Mouse (Mus musculus): ENCODE data around the gene Dact1.

The Dact1 gene

DNA sequence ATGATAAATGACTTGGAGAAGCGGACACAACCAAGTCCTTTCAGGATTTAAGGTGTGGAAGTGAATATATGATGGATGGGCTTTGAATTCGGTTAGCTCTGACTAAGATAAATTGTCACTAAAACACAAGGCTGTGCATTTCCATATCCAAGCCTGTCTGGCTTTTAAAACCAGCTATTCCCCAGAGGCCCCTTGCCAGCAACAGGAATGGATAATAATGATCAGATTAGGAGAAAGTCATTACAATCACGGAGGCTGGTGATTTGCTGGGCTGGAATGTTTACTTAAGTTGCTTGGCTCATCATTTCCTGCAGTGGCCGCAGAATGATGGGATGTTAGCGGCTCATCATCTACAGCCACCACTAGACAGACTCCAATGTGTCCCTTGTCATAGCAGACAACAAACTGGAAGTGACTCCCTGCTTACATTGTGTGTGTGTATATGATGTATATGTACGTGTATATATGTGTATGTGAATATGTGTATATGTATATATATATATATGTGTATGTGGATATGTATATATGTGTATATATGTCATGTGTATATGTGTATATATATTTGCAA is 28.3 kb downstream of the Dact1 start:
- no peak for DNase-seq (ENCODE audit: low read depth, low spot score)

DNA sequence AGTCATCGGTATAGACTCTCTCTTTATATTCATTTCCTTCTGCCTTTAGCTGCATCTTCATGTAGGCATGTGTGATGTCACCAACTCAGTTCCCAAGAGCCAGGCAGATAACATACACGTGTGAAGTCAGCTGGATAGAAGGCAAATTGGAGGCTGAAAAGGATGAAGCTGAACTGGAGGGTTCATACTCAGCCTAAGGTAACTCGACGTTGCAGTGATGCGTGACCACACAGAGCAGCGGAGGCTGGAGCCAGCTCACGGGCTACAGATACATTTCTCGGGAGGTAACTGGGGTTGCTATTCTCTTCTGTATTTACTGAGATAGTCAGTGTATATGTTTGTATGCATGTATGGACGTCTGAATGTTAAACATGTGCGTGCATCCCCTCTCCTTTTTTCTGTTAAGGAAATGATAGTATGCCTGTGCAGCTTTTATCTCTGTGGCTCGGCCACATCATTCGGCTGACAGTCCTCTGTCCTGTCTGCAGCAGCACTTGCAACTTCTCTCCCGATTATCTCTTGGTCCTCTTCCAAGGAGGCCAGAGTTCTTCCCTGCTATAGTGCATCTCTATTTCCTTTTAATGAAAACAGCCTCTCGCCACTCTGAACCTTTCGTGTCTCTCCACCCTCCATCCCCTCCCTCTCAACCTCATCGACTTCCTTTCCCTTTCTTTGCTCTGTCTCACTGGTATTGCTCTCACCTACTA is 29.6 kb downstream of the Dact1 start:
- no peak for DNase-seq (ENCODE audit: low read depth, low spot score)

GRCm38 (mm10) chr12:71342397-71342796 is 32.7 kb downstream of the Dact1 start:
- DNase-seq (ENCODE audit: low read depth, low spot score), result peak; percentile 22

DNA sequence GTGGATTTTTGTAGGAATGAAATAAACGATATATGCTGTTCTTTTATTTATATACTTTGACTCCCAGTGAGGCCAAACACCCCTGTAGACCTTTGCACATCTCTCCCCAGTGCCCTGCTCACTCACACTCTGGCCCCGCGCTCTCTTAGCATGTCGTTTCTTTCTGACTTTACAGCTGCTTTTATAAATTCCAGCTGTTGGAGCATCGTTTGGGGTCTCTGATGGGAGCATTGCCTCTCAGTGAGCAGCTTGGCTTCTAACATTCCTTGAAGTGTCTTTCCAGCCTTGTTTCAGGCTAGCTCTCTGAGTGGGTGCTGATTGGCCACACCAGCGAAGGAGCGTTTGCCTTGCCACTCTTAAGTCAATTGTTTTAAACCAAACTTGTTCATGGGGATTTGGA is 35.8 kb downstream of the Dact1 start:
- DNase-seq (ENCODE audit: low read depth, low spot score), result no peak

- DNase-seq (ENCODE audit: low read depth, low spot score), result no peak
Measured at GRCm38 (mm10) chr12:71346071-71346470, 36.4 kb downstream of the Dact1 start.

GRCm38 (mm10) chr12:71348401-71348896 is 38.8 kb downstream of the Dact1 start:
- no peak for DNase-seq (ENCODE audit: low read depth, low spot score)

DNA sequence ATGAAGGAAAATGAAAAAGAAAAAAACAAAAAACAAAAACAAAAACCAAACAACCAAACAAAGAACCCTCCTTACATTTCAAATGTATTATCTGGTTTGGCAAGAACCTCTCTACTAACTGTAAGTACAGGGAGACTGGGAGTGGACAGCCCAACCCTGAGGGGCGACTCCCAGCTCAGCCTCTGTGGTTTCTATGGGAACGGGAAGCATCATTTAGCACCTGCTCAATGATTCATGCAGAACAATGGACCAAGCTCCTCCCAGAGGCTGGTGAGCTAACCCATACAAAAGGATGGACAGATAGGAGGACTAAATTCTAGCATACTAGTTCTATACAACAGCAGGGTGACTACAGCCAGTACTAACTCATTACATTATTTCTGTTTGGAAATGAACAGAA is 40.4 kb downstream of the Dact1 start:
- DNase-seq (ENCODE audit: low read depth, low spot score), result no peak

- no peak for DNase-seq (ENCODE audit: low read depth, low spot score)
Measured at GRCm38 (mm10) chr12:71354656-71355055, 45.0 kb downstream of the Dact1 start.

DNA sequence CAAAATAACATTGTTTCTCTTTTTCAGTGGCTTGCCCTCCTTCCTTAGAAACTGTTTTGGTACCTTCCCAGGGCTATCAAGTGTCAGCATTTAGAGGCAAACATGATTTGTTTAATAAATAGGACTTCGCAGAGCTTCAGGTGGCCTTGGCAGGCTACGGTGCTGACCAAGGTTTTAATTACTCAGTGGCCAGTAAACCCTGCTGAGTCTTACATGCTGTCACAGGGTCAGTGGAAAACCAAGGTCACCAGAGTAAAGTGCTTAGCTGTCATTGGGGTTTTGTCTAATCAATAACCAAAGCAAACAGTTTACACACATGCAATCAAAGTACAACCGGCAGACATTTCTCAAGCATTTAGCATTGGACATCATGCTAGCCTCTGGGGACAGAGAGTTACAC is 45.4 kb downstream of the Dact1 start:
- DNase-seq (ENCODE audit: low read depth, low spot score), result no peak

DNA sequence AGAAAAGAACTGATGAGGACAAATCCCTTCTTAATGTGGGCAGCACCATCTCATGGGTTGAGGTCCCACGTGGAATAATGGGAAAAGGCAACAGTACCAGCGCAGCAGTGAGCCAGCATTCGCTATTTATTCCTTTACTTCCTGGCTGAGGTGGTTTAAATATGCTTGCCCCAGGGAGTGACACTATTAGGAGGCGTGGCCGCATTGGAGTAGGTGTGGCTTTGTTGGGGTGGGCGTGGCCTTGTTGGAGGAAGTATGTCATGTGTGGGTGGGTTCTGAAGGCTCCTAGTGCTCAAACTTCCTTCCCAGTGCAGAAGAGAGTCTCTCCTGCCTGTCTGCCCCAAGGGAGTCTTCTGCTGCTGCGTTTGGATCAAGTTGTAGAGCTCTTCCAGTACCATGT is 51.9 kb downstream of the Dact1 start:
- DNase-seq (ENCODE audit: low read depth, low spot score), result no peak

DNA sequence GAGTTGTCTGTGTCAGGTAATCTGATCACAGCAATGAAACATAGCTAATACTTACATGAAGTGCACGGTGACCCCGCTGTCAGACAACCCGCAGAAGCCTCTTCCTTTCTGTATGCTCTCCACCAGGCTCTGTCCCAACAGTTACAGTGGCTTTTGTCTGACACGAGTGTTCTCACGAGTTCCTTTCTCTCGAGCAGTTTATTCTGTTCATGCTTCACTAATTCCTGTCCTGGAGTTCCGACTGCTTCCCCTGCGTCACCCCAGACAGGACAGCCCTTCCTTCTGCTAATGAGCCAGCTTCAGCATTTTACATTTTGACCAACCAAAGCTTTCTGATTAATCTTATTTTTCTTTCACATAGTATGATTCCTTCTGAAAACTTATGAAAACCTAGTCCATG is 52.7 kb downstream of the Dact1 start:
- DNase-seq (ENCODE audit: low read depth, low spot score), result no peak

GRCm38 (mm10) chr12:71364106-71364505 is 54.4 kb downstream of the Dact1 start:
- DNase-seq (ENCODE audit: low read depth, low spot score), result no peak

GRCm38 (mm10) chr12:71364531-71364930 is 54.8 kb downstream of the Dact1 start:
- no peak for DNase-seq (ENCODE audit: low read depth, low spot score)

GRCm38 (mm10) chr12:71365208-71365607 is 55.5 kb downstream of the Dact1 start:
- DNase-seq (ENCODE audit: low read depth, low spot score), result no peak

DNA sequence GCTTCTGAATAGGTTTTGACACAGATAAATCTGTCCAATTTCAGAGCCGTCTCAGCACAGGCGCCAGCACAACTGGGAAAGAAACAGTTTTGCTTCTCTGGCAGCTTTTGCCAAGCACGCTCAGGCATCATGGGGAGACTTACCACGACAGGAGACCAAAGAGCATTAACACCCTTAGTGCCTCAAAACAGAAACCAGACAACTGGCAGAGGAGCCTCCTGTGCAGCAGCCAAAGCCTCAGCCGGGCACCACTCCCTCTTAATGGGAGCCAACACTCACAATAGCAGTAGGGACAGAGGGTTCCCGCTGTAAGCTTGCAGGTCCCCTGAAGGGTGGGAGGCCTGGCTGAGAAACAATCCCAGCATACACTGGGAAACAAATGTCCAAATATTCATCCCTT is 56.5 kb downstream of the Dact1 start:
- DNase-seq (ENCODE audit: low read depth, low spot score), result no peak

DNA sequence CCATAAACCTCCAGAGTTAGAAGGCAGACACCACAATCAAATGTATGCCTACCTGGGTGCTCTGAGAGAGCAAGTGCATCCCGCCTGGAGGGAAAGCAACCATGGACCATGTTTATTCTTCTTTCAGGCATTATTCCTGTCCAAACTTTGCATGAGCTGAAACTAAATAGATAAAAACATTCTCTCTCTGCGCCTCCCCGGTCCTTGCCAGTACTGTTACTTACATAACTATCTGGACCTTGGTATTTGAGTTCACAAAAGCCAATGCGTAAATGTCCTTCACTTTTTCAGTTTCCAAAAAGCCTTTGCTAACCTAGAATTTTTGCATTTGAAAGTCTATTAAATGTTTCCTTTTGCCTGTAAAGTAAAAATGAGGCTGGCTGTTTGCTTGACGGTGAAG is 58.9 kb downstream of the Dact1 start:
- DNase-seq (ENCODE audit: low read depth, low spot score), result no peak
